Mouse (Mus musculus) thymus, adult 2 months (tissue): ENCODE results near the gene Prcd. TPM values are rescaled to one million over a fixed set of nuclear protein-coding genes. Genes with fewer than 3 reads are reported as not detected.

Experiments
- DNase-seq: peaks from one replicate; pipeline ENCODE4 v3.0.0; 2021
- H3K27ac ChIP-seq: fragments of 200-500 bp; 2 replicates; pipeline ENCODE4 v1.5.1; 2012; ENCODE audit warnings: low read length, control low read depth; ENCODE audit not compliant: control insufficient read depth, insufficient read depth
- H3K27me3 ChIP-seq: fragments of 200-500 bp; 2 replicates; pipeline ENCODE4 v1.6.1; 2012; ENCODE audit warnings: mild to moderate bottlenecking, low read length, moderate library complexity, mixed read lengths; ENCODE audit not compliant: control insufficient read depth, insufficient read depth
- H3K36me3 ChIP-seq: fragments of 200-500 bp; 2 replicates; pipeline ENCODE4 v1.6.1; 2012; ENCODE audit warnings: mild to moderate bottlenecking, low read length, moderate library complexity; ENCODE audit not compliant: control insufficient read depth, insufficient read depth
- H3K4me1 ChIP-seq: fragments of 200-500 bp; replicated peaks from 2 replicates; pipeline ENCODE4 v1.6.1; 2012; ENCODE audit warnings: low read length; ENCODE audit not compliant: control insufficient read depth, insufficient read depth
- H3K4me3 ChIP-seq: fragments of 200-500 bp; 2 replicates; pipeline ENCODE4 v1.5.1; 2012; ENCODE audit warnings: mild to moderate bottlenecking, low read length, control low read depth, moderate library complexity; ENCODE audit not compliant: control insufficient read depth, insufficient read depth
- CTCF ChIP-seq: fragments of 200-500 bp; IDR thresholded peaks from 2 replicates; pipeline ENCODE4 v1.5.1; 2012; ENCODE audit warnings: mild to moderate bottlenecking, control low read depth, low read length, moderate library complexity, borderline replicate concordance; ENCODE audit not compliant: control insufficient read depth, poor library complexity, insufficient read depth; ENCODE audit errors: extremely low read depth
- POLR2A ChIP-seq: fragments of 200-500 bp; IDR thresholded peaks from 2 replicates; pipeline ENCODE4 v1.6.1; 2012; ENCODE audit warnings: mild to moderate bottlenecking, low read length, control low read depth, moderate library complexity; ENCODE audit not compliant: control insufficient read depth, poor library complexity, insufficient read depth; ENCODE audit errors: extremely low read depth
- WGBS: fragments of 180-500 bp; shearing (Covaris S2); methylation state at CpG from one replicate; pipeline ENCODE4 v1.1.7; 2018; 5-methylcytosine and 5-hydroxymethylcytosine counted together
- polyA plus RNA-seq: library from polyadenylated mRNA; depleted of rRNA; stranded (reverse); fragments of >200 nt; gene quantifications from 2 replicates; pipeline ENCODE4 v1.2.3, GENCODE M21; 2012

Prcd gene
- polyA plus RNA-seq, 1 experiment, result 0.97 TPM

DNA sequence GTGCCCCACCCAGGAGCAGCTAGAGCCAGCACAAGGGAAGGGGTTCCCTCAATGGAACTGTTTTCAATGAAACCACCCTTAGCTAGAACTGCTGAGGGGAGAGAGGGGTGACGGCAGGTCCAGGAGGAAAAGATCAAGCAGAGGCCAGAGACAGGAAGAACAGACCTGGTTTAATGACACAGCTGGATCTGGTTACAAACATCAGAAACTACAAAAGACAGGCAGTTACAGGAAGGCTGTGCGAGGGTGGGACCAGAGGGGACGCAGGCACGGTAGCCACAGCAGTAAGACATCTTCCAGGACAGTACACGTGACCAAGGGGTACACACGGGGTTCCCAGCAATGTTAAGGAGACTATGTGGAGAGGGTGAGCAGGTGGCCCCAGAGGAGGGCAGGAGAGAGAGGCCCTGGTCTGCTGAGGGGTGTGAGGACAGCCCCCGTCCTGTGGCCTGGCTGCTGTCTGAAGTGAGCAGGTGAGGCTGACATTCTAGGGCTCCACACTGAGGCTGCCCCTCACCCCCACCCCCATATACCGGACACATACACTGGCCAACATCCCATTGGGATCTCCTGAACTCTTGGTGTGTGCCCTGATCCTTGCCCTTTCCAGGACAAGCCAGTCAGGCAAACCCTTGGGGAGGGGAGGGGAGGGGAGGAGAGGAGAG is 7.8 kb upstream of the Prcd start:
- no peak for TF ChIP-seq POLR2A
- no peak for TF ChIP-seq CTCF

DNA sequence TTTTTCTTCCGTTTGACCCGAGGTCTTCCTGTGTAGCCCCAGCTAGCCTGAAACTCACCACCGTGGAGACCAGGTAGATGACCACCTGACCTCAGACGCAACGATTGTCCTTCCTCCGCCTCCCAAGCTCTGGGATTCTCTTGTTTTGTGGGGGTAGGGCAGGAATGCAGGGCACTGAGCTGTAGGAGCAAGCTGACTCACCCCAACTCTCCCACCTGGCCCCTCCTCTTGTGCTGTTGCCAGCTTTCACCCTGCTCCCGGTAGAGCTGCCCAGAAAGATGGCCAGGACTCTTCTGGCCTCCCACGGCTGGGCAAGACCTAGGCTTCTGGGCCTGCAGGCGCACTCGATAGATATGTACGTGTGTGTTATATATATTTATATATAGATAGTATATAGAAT is 7.2 kb upstream of the Prcd start:
- Histone ChIP-seq H3K4me3 (no peak overlapping the region), H3K27ac (no peak overlapping the region), H3K4me1 (peaks cover 2% of the 10 kb centered on the region; the same call in 1 of the 2 replicates), H3K27me3 (no peaks in the 10 kb centered on the region), H3K36me3 (no peaks in the 10 kb centered on the region)
- WGBS, result 80% methylated on average over 11 of the region's 11 CpGs
- DNase-seq, result no peak
- no peak for TF ChIP-seq POLR2A
- TF ChIP-seq CTCF, result no peak

More for the DNA sequence above, 7.8 kb upstream of the Prcd start:
- H3K4me1 ChIP-seq, result peaks cover 2% of the 10 kb centered on the region; the same call in 1 of the 2 replicates
- no peaks in the 10 kb centered on the region for H3K27me3 ChIP-seq
- DNase-seq, result no peak
- H3K27ac ChIP-seq, result no peak overlapping the region
- WGBS, result 71% methylated on average over 8 of the region's 8 CpGs
- H3K4me3 ChIP-seq, result no peak overlapping the region
- no peaks in the 10 kb centered on the region for H3K36me3 ChIP-seq

DNA sequence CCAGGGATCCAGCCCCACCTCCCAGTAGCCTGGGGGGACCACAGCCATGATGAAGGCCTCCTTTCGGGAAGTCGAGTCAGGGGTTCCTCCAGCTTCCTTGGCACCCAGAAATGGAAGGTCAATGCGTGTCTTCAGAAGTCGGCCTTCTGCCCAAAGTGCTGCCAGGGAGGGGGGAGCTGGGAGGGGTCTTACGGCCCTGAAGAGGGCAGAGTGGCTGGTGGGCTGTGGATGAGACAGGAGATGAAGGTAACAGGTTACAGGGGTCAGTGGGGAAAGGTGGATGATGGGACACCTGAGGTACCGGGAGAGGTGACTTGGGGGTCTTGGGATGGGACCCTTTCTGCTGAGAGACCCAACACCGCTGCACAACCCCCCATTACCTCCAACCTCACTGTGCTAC is 6.6 kb upstream of the Prcd start:
- no peaks in the 10 kb centered on the region for H3K27me3 ChIP-seq
- TF ChIP-seq CTCF (no peak), POLR2A (no peak)
- H3K4me3 ChIP-seq, result no peak overlapping the region
- peaks cover 2% of the 10 kb centered on the region; the same call in 1 of the 2 replicates for H3K4me1 ChIP-seq
- WGBS, result 96% methylated on average over 7 of the region's 7 CpGs
- DNase-seq, result no peak
- H3K27ac ChIP-seq, result no peak overlapping the region
- no peaks in the 10 kb centered on the region for H3K36me3 ChIP-seq

DNA sequence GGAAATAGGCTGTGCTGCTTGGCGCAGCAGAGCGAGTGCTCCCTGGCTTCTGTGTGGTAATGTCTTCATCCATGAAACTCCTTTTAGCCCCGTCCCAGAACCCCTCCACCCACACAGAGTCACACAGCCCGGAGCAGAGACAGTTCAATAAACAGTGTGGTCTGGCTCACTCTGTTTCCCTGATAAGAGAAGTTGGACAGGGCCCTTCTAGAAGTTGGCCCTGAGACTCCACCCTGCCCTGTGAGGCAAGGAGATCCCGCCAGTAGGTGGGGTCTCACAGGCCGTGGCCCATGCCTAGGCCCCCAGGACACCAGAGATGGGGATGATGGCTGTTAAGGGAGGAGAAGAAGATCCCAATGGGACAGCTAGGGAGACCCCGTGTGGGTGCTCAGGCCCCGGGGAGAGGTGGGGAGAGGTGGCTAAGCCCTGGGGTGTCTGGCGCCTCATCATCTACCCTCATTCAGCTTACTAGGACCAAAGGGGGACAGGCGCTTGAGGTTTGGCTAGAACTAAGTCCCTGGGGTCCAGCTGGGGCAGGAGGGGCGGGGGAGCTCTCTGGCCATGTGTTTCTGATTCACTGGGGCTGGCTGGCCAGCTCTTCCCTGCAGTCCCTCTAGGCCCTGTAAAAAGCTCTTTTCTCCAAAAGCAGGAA is 5.9 kb upstream of the Prcd start:
- DNase-seq, result no peak
- H3K36me3 ChIP-seq, result no peaks in the 10 kb centered on the region
- TF ChIP-seq POLR2A, result no peak
- no peak for TF ChIP-seq CTCF
- H3K27me3 ChIP-seq, result no peaks in the 10 kb centered on the region
- H3K4me1 ChIP-seq, result peaks cover 2% of the 10 kb centered on the region; the same call in 1 of the 2 replicates
- no peak overlapping the region for H3K27ac ChIP-seq
- 82% methylated on average over 11 of the region's 11 CpGs for WGBS
- no peak overlapping the region for H3K4me3 ChIP-seq

DNA sequence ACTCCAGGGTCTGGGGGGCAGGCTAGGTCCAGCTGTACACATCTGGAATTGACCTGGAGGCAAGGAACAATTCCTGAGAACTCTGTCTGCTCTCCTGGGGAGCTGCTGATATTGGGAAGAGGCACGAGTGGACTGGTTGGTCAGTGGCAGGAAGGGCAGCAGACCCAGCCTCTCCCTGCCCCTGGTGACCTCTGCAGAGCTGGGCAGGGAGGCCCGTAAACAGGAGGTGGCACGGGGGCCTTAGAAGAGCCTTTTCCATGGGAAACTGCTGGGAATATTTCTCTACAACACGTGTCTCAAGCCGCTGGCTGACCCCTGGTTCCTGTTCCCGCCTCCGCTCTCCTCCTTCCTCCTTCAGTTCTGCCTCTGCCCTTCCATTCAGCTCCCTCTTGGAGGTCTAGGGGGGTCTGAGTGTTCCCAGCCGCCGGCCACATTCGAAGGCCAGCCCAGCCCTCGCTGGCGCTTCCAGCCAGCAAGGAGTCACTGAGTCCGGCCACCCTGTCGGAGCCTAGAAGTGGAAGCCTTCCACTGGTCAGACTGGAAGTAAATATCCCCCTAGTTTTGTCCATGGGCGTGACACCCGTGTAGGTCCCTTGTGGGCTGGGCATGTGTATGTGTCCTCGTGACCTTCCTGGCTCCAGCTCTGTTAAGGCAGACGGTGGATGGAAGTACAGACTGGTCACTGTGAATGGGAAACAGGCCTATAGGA is 5.0 kb upstream of the Prcd start:
- Histone ChIP-seq H3K4me3 (no peak overlapping the region), H3K36me3 (no peaks in the 10 kb centered on the region), H3K27ac (no peak overlapping the region), H3K4me1 (peaks cover 2% of the 10 kb centered on the region; the same call in 1 of the 2 replicates), H3K27me3 (peaks cover under 1% of the 10 kb centered on the region; the same call in 1 of the 2 replicates)
- DNase-seq, result no peak
- TF ChIP-seq POLR2A (no peak), CTCF (no peak)
- WGBS, result 91% methylated on average over 18 of the region's 18 CpGs

DNA sequence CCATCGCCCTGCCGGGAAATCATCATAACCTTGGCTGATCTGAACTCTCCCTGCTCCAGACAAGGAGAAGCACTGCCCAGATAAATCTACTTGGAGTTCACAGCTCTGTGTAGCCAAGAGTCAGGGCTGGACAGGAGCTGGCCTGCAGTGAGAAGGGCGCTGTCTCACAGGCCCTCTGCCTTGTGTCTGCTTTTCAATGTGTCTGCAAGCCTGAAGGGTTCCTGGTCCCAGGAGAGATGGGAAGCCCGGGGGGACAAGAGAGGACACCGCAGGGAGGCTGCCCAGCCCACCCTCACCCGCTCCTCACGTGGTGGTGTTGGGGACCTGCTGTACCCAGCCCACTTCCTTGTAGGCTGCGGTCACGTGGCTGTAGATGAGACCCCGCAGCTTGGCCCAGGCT is 4.4 kb upstream of the Prcd start:
- no peak for TF ChIP-seq CTCF
- TF ChIP-seq POLR2A, result no peak
- Histone ChIP-seq H3K4me1 (0 out of 2 replicates have a peak, but pooled peaks cover 5% of the 10 kb centered on the region), H3K4me3 (no peak overlapping the region), H3K36me3 (no peaks in the 10 kb centered on the region), H3K27me3 (peaks cover 5% of the 10 kb centered on the region; the same call in 1 of the 2 replicates), H3K27ac (no peak overlapping the region)
- 89% methylated on average over 10 of the region's 10 CpGs for WGBS
- DNase-seq, result no peak

DNA sequence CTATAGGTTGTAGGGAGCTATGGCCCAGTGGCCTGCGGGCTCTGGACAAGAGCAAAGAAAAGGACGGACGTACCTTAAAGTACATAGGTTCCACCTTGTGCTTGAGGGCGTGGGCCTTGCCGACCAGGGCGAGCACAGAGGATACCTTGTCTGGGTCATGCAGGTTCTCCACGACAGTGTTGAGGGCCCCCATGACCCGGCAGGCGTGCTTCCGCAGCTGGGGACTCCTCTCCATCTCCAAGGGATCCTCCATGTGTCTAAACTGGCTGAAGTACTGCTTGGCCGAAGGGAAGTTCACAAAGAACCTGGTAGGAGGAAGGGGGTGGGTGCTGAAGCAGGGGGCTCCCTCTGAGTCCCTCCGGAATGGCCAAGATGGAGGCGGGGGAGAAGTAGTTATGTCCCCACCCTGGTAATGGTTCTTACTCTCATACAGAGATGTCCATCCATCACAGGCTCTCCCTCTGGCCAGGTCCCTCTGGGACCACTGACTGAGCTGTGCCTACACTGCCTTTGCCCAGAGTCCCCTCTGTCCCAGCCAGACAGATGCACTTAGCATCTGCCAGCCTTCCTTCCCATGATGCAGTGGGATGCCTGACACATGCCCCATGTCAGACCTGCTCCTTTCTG is 3.5 kb upstream of the Prcd start:
- DNase-seq, result no peak
- 0 out of 2 replicates have a peak, but pooled peaks cover 5% of the 10 kb centered on the region for H3K4me1 ChIP-seq
- H3K36me3 ChIP-seq, result no peaks in the 10 kb centered on the region
- WGBS, result 94% methylated on average over 13 of the region's 13 CpGs
- TF ChIP-seq CTCF, result no peak
- TF ChIP-seq POLR2A, result no peak
- peaks cover 7% of the 10 kb centered on the region; the same call in 1 of the 2 replicates for H3K27me3 ChIP-seq
- no peak overlapping the region for H3K27ac ChIP-seq
- H3K4me3 ChIP-seq, result no peak overlapping the region
